ENCODE assay signal across 25 mouse cellular contexts in genomic region chr8:94258881-94259280, GRCm38 (mm10). TPM values are rescaled to one million over a fixed set of nuclear protein-coding genes. Genes with fewer than 3 reads are reported as not detected.
DNase-seq lines count a peak whose midpoint lies in the region; ATAC-seq lines count a peak whose summit lies in the region.
"Had no signal": no experiment of that assay in that cellular context is flagged by ENCODE, and none has a peak within 500 bp of the region (broad histone marks: within the 10 kb centered on the region; RNA-seq: fewer than 3 reads in every experiment).

No protein-coding gene starts in this region.

- no peak overlapping the region for H3K4me2 ChIP-seq in neural tube, embryonic 13.5 days
- H3K4me2 ChIP-seq in neural tube, embryonic 15.5 days: no peak overlapping the region
- H3K4me2 ChIP-seq: embryonic facial prominence, embryonic 12.5 days; forebrain, embryonic 13.5 days; forebrain, embryonic 15.5 days had no signal

- H3K4me3 ChIP-seq in neural tube, embryonic 13.5 days: no peak overlapping the region
- H3K4me3 ChIP-seq in neural tube, embryonic 15.5 days (replicated peaks): no peak overlapping the region
- H3K4me3 ChIP-seq: embryonic facial prominence, embryonic 10.5 days; embryonic facial prominence, embryonic 12.5 days; forebrain, embryonic 13.5 days; forebrain, embryonic 15.5 days had no signal

- no peak overlapping the region for H3K9ac ChIP-seq in neural tube, embryonic 13.5 days
- no peak overlapping the region for H3K9ac ChIP-seq in neural tube, embryonic 15.5 days (replicated peaks)
- H3K9ac ChIP-seq: embryonic facial prominence, embryonic 12.5 days; forebrain, embryonic 13.5 days; forebrain, embryonic 15.5 days had no signal

- no peaks in the 10 kb centered on the region for H3K9me3 ChIP-seq in neural tube, embryonic 13.5 days
- no peaks in the 10 kb centered on the region for H3K9me3 ChIP-seq in neural tube, embryonic 15.5 days (replicated peaks)
- H3K9me3 ChIP-seq: embryonic facial prominence, embryonic 10.5 days; embryonic facial prominence, embryonic 12.5 days; forebrain, embryonic 13.5 days; forebrain, embryonic 15.5 days; G1E had no signal

- H3K4me1 ChIP-seq in neural tube, embryonic 13.5 days (replicated peaks): peaks cover 8% of the 10 kb centered on the region; the same call in 1 of the 2 replicates
- no peaks in the 10 kb centered on the region for H3K4me1 ChIP-seq in neural tube, embryonic 15.5 days
- H3K4me1 ChIP-seq: embryonic facial prominence, embryonic 10.5 days; embryonic facial prominence, embryonic 12.5 days; forebrain, embryonic 13.5 days had no signal

- H3K27ac ChIP-seq in neural tube, embryonic 13.5 days (replicated peaks): 0 out of 2 replicates have a peak overlapping the region, but pooled peaks have one; percentile 49
- H3K27ac ChIP-seq in neural tube, embryonic 15.5 days (replicated peaks): no peak overlapping the region
- H3K27ac ChIP-seq: embryonic facial prominence, embryonic 10.5 days; embryonic facial prominence, embryonic 12.5 days; forebrain, embryonic 13.5 days; forebrain, embryonic 15.5 days had no signal

- H3K27me3 ChIP-seq in neural tube, embryonic 13.5 days: no peaks in the 10 kb centered on the region
- no peaks in the 10 kb centered on the region for H3K27me3 ChIP-seq in neural tube, embryonic 15.5 days (replicated peaks)
- H3K27me3 ChIP-seq: CH12.LX; embryonic facial prominence, embryonic 12.5 days; forebrain, embryonic 13.5 days; forebrain, embryonic 15.5 days; Patski had no signal

- peak; percentile 14 for DNase-seq in heart, adult 11 months
- DNase-seq in heart, postnatal 4 days: no peak
- peak; percentile 48 for DNase-seq in brain, adult 2 months (ENCODE audit: low read depth, low spot score)
- DNase-seq in yolk sac, embryonic 10.5 days (ENCODE audit: low spot score): peak; percentile 57
- no peak for DNase-seq in lung, postnatal 14 days
- DNase-seq: adrenal gland, adult 8-10 months; adrenal gland, postnatal 14 days; adrenal gland, postnatal 36 days; B cell, adult 2 months; cerebellum, adult 11-12 months; cerebellum, adult 2 months; cerebellum, adult 9-10 months; cerebellum, postnatal 10 days; cerebellum, postnatal 25 days had no signal

- ATAC-seq in neural tube, embryonic 13.5 days (ENCODE audit: low read depth): no peak
- no peak for ATAC-seq in neural tube, embryonic 15.5 days (ENCODE audit: low FRiP score)
- ATAC-seq: activated CD4-positive, CD25-positive, alpha-beta regulatory T cell, adult 4 months; CD4-positive, CD25-positive, alpha-beta regulatory T cell, adult 4 months; forebrain, embryonic 13.5 days; forebrain, embryonic 15.5 days; Patski had no signal

- WGBS in neural tube, embryonic 13.5 days: 68% methylated on average over 6 of the region's 6 CpGs
- WGBS in neural tube, embryonic 15.5 days: 58% methylated on average over 6 of the region's 6 CpGs

- no peaks in the 10 kb centered on the region for H3K36me3 ChIP-seq in neural tube, embryonic 13.5 days
- no peaks in the 10 kb centered on the region for H3K36me3 ChIP-seq in neural tube, embryonic 15.5 days
- H3K36me3 ChIP-seq: embryonic facial prominence, embryonic 10.5 days; embryonic facial prominence, embryonic 12.5 days; forebrain, embryonic 15.5 days had no signal

RNA-seq across cellular contexts. Expression of gene Nup93, which starts 44.5 kb away (rescaled TPM):
- 10 to 100 TPM; 45.1 to 52.7 TPM for total RNA-seq in heart, postnatal 4 days (2021)
- 56.1 and 59.9 TPM in 2 replicates for polyA plus RNA-seq in neural tube, embryonic 13.5 days (2015; fragmentation: Nextera tagmentation; extraction: Ambion mirVana)
- polyA plus RNA-seq in neural tube, embryonic 15.5 days (2015; fragmentation: Nextera tagmentation; extraction: Ambion mirVana): 51.5 and 57.4 TPM in 2 replicates

Comparison
In these comparisons a context has a peak if more than half of its experiments do, and no peak if none do; other contexts are left out.
1. DNase-seq: peak in heart, adult 11 months (single experiment), brain, adult 2 months (single experiment) and yolk sac, embryonic 10.5 days (single experiment); none in heart, postnatal 4 days (single experiment) and lung, postnatal 14 days (single experiment).